Mouse (Mus musculus) liver, adult 2 months (tissue): ENCODE results near the gene Atxn1.

Experiments
- CTCF ChIP-seq: fragments of 200-500 bp; IDR thresholded peaks from 2 replicates; pipeline ENCODE4 v1.5.1; 2011; ENCODE audit warnings: low read depth, low read length, control low read depth
- POLR2A ChIP-seq: fragments of 200-500 bp; IDR thresholded peaks from 2 replicates; pipeline ENCODE4 v1.6.1; 2011; ENCODE audit warnings: low read length, control low read depth; ENCODE audit not compliant: insufficient read depth; ENCODE audit errors: extremely low read depth

GRCm38 (mm10) chr13:45658343-45658742 lies 306.5 kb downstream of the Atxn1 start:
- no peak for TF ChIP-seq CTCF
- TF ChIP-seq POLR2A, result no peak
